Mouse (Mus musculus) bone marrow macrophage, adult 2 months (primary cell): Measurements from ENCODE around the gene 4933405L10Rik.

Source experiments
- CTCF ChIP-seq: IDR thresholded peaks from 2 replicates; pipeline ENCODE4 v1.5.1; 2012; ENCODE audit warnings: low read depth, mild to moderate bottlenecking, low read length, moderate library complexity
- POLR2A ChIP-seq: IDR thresholded peaks from 2 replicates; pipeline ENCODE4 v1.6.1; 2012; ENCODE audit warnings: mild to moderate bottlenecking, low read depth, low read length, borderline replicate concordance

- TF ChIP-seq CTCF = no peak
- TF ChIP-seq POLR2A = no peak
Measured at GRCm38 (mm10) chr8:105704955-105705354, 2.5 kb upstream of the 4933405L10Rik start.
